Mouse (Mus musculus) ES-E14 (cell line): ENCODE results near the gene Zdhhc14.

Experiments
- CHD2 ChIP-seq: IDR thresholded peaks from 2 replicates; pipeline ENCODE4 v1.6.1; 2014; ENCODE audit warnings: mild to moderate bottlenecking, low read depth, low read length, inconsistent platforms
- HCFC1 ChIP-seq: IDR thresholded peaks from 2 replicates; pipeline ENCODE4 v1.6.1; 2012; ENCODE audit warnings: low read length, inconsistent platforms, borderline replicate concordance; ENCODE audit not compliant: insufficient read depth
- MAFK ChIP-seq: IDR thresholded peaks from 2 replicates; pipeline ENCODE4 v1.6.1; 2014; ENCODE audit warnings: mild to moderate bottlenecking, low read depth, low read length, inconsistent platforms; ENCODE audit not compliant: insufficient read depth

GRCm38 (mm10) chr17:5792164-5792791 is 299.9 kb downstream of the Zdhhc14 start:
- TF ChIP-seq MAFK, result no peak
- no peak for TF ChIP-seq HCFC1
- no peak for TF ChIP-seq CHD2
